Mouse (Mus musculus): Measurements from ENCODE around the gene Gm15127.
"Not testable (repeated sequence)": the region's sequence is repeated elsewhere in the genome, so short reads cannot be mapped to it uniquely, and the experiment has no call there.

The Gm15127 gene

GRCm38 (mm10) chrX:148663298-148663697, at the start of gene Gm15127:
Gene Gm15127, plus strand, starts transcription at chrX:148663598.
- DNase-seq (ENCODE audit: low read depth, low spot score): not testable (repeated sequence)

- not testable (repeated sequence) for DNase-seq (ENCODE audit: low read depth, low spot score)
Measured at GRCm38 (mm10) chrX:148615053-148615452, 48.3 kb upstream of the Gm15127 start, which contains the start of gene Gm8334. Gene Gm8334, minus strand, starts transcription at chrX:148615153.

- DNase-seq (ENCODE audit: low read depth, low spot score): peak; percentile 54
Measured at GRCm38 (mm10) chrX:148676290-148676689, 12.9 kb downstream of the Gm15127 start.

Data from 3T3-L1 (cell line).